Mouse (Mus musculus): ENCODE data around the gene Olfr799.

DNA sequence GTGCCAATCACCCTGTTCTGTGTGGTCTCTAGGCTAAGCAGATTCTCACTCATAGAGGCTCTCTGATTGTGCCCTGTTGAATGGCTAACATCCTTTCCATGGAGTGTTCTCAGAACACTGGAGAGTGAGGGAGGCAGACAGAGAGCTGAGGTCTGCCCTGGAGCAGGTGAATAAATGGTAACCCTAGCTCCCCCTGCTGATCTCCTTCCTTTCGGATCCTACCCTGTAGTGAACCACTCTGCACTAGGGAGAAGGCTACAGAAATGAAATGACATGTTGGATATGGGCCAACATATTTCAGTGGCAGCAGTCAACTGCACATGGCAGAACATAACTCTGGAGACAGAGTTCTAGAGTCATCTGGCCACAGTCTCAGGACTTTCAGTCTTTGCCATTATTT lies 15.6 kb upstream of the Olfr799 start:
- TF ChIP-seq POLR2A (IDR thresholded peaks at IDR 0.05; ENCODE audit: low read depth, low read length) (no peak), CTCF (IDR thresholded peaks at IDR 0.05; ENCODE audit: borderline replicate concordance, insufficient read depth, low read length) (no peak)

Data from embryonic fibroblast, embryonic 13.5 days (primary cell).